Mouse (Mus musculus) CH12.LX (cell line): ENCODE measurements at regions not wholly inside any gene's neighbourhood (a gene's known extent, or its start where the extent isn't known, plus 50 kb on each side); places are given as distances from the start of the nearest gene placed in this dataset.

Experiments used
- CHD2 ChIP-seq: IDR thresholded peaks from 2 replicates; pipeline ENCODE4 v1.6.1; 2011; ENCODE audit warnings: low read length, improper control_type of control experiment
- CTCF ChIP-seq, 2 experiments: IDR thresholded peaks in 1 of 2; conservative IDR thresholded peaks in 1 of 2; 2 replicates each; pipeline ENCODE4 v1.5.1; 2011 to 2012; ENCODE audit warnings: low read depth in 2 of 2, low read length in 2 of 2, improper control_type of control experiment in 1 of 2, inconsistent platforms in 1 of 2, mild to moderate bottlenecking in 1 of 2, moderate library complexity in 1 of 2
- E2F4 ChIP-seq: IDR thresholded peaks from 2 replicates; pipeline ENCODE4 v1.6.1; 2011; ENCODE audit warnings: low read depth, low read length, improper control_type of control experiment; ENCODE audit not compliant: insufficient replicate concordance
- ELF1 ChIP-seq: IDR thresholded peaks from 2 replicates; pipeline ENCODE4 v1.6.1; 2014; ENCODE audit warnings: low read depth, mild to moderate bottlenecking, inconsistent platforms, low read length, improper control_type of control experiment
- EP300 ChIP-seq: IDR thresholded peaks from 2 replicates; pipeline ENCODE4 v1.6.1; 2011; ENCODE audit warnings: low read length, improper control_type of control experiment
- IRF4 ChIP-seq: IDR thresholded peaks from 2 replicates; pipeline ENCODE4 v1.6.1; 2014; ENCODE audit warnings: low read depth, mild to moderate bottlenecking, inconsistent platforms, low read length, improper control_type of control experiment
- JUN ChIP-seq: IDR thresholded peaks from 2 replicates; pipeline ENCODE4 v1.6.1; 2011; ENCODE audit warnings: low read depth, mild to moderate bottlenecking, low read length, improper control_type of control experiment, moderate library complexity; ENCODE audit not compliant: insufficient read depth
- POLR2A ChIP-seq: IDR thresholded peaks from 2 replicates; pipeline ENCODE4 v1.6.1; 2011; ENCODE audit warnings: low read depth, mild to moderate bottlenecking, improper control_type of control experiment, low read length
- SIN3A ChIP-seq: IDR thresholded peaks from 2 replicates; pipeline ENCODE4 v1.6.1; 2012; ENCODE audit warnings: low read length, improper control_type of control experiment, inconsistent platforms
- TBP ChIP-seq: conservative IDR thresholded peaks from 2 replicates; pipeline ENCODE4 v1.6.1; 2011; ENCODE audit warnings: low read depth, low read length, improper control_type of control experiment
- ZKSCAN1 ChIP-seq: IDR thresholded peaks from 2 replicates; pipeline ENCODE4 v1.6.1; 2012; ENCODE audit warnings: low read depth, inconsistent platforms, low read length, improper control_type of control experiment, borderline replicate concordance
- ZMIZ1 ChIP-seq: IDR thresholded peaks from 2 replicates; pipeline ENCODE4 v1.6.1; 2012; ENCODE audit warnings: low read depth, mild to moderate bottlenecking, inconsistent platforms, low read length, improper control_type of control experiment

DNA sequence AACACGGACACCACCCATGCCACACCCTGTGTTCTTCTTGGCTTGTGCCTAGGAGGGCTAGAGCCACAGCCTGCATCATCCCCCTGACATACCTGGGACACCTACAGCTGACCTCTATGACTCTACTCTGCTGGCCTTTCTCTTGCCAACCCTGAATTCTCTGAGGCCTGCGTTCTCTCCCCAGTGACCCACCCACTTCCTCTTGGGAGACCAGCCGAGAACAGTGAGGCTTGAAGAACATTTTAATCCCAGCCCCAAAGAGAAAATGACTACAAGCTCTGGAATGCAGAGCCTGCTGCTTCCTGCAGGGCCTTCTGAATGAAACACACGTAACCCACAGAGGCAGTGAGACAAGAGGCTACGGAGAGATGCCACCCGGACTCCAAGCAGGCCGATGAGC is 102.0 kb downstream of the Zfp36l2 start:
- TF ChIP-seq TBP (no peak), CTCF (conservative IDR thresholded peaks at IDR 0.05 in 1 of 2, IDR thresholded peaks at IDR 0.05 in 1 of 2; ENCODE audit: low read depth in 2 of 2, low read length in 2 of 2) (no peak), JUN (no peak), ZMIZ1 (no peak), E2F4 (no peak), POLR2A (no peak), CHD2 (no peak), SIN3A (no peak), EP300 (no peak), ZKSCAN1 (no peak), ELF1 (no peak), IRF4 (no peak)
